Mouse (Mus musculus) lung, postnatal 0 days (tissue): ENCODE measurements around the gene Olfr270. TPM values are rescaled to one million over a fixed set of nuclear protein-coding genes. Genes with fewer than 3 reads are reported as not detected.

Source experiments
- ATAC-seq: fragments of 200-750 bp; cut with Nextera tagmentation; 2 replicates; pipeline ENCODE4 v1.8.0; 2017; ENCODE audit warnings: moderate library complexity
- DNase-seq: peaks from one replicate; pipeline ENCODE4 v3.0.0-alpha.2; 2016; ENCODE audit warnings: low spot score
- H3K27ac ChIP-seq: fragments of 300-500 bp; sonication (generic); 2 replicates; pipeline ENCODE4 v1.5.1; 2014; ENCODE audit warnings: antibody characterized with exemption, mild to moderate bottlenecking, low read length, mixed read lengths
- H3K27me3 ChIP-seq: fragments of 300-500 bp; sonication (generic); replicated peaks from 2 replicates; pipeline ENCODE4 v1.6.1; 2014; ENCODE audit warnings: low read length, mixed read lengths; ENCODE audit not compliant: insufficient read depth
- H3K36me3 ChIP-seq: fragments of 300-500 bp; sonication (generic); 2 replicates; pipeline ENCODE4 v1.6.1; 2014; ENCODE audit warnings: low read length, mixed read lengths; ENCODE audit not compliant: insufficient read depth
- H3K4me1 ChIP-seq: fragments of 300-500 bp; sonication (generic); 2 replicates; pipeline ENCODE4 v1.6.1; 2014; ENCODE audit warnings: antibody characterized with exemption, low read depth, low read length, mixed read lengths; ENCODE audit not compliant: insufficient read depth
- H3K4me2 ChIP-seq: fragments of 300-500 bp; sonication (generic); replicated peaks from 2 replicates; pipeline ENCODE4 v1.6.1; 2014; ENCODE audit warnings: low read depth, mild to moderate bottlenecking, low read length, moderate library complexity, mixed read lengths
- H3K4me3 ChIP-seq: fragments of 300-500 bp; sonication (generic); 2 replicates; pipeline ENCODE4 v1.5.1; 2014; ENCODE audit warnings: low read depth, low read length
- H3K9ac ChIP-seq: fragments of 300-500 bp; sonication (generic); replicated peaks from 2 replicates; pipeline ENCODE4 v1.6.1; 2014; ENCODE audit warnings: low read depth, mild to moderate bottlenecking
- H3K9me3 ChIP-seq: fragments of 300-500 bp; sonication (generic); 2 replicates; pipeline ENCODE4 v1.6.1; 2016; ENCODE audit warnings: low read length, mixed read lengths
- CTCF ChIP-seq: IDR thresholded peaks from 2 replicates; pipeline ENCODE4 v1.5.1; 2016; ENCODE audit warnings: antibody characterized with exemption, mild to moderate bottlenecking
- EP300 ChIP-seq: IDR thresholded peaks from 2 replicates; pipeline ENCODE4 v1.6.1; 2016; ENCODE audit warnings: antibody characterized with exemption, mild to moderate bottlenecking, control low read depth
- WGBS: fragments of 180-500 bp; shearing (Covaris S2); extraction: QIAGEN DNeasy Blood & Tissue Kit; methylation state at CpG from one replicate; pipeline ENCODE4 v1.1.7; 2014; 5-methylcytosine and 5-hydroxymethylcytosine counted together
- polyA plus RNA-seq: library from polyadenylated mRNA; unstranded; fragments of >200 nt; fragmentation: Nextera tagmentation; extraction: Ambion mirVana; gene quantifications from 2 replicates; pipeline ENCODE4 v1.2.1, GENCODE M21; 2015

Gene Olfr270
- polyA plus RNA-seq, result not detected in 2 replicates

DNA sequence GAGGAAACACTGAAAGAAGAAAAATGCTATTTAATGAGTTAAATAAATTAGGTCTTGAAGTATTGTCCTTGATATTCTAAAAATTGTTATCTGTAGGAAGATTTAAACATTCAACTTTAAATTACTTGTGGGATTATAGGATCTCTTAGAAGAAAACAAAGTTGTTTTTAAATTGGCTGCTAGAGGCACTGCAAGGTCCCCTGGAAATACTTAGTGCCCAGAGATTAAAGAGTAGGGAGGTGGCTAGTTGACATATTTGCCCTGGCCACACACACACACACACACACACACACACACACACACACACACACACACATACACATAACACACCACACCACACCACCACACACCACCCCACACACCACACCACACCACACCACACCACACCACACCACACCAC, at the start of gene Olfr270:
Gene Olfr270 (plus strand): TSS at position 301 of the 400 bp plus-strand sequence.
- Histone ChIP-seq H3K4me3 (no peak within 1 kb of the TSS), H3K9me3 (no peaks in the 10 kb centered on the region), H3K9ac (no peak within 1 kb of the TSS), H3K36me3 (no peaks in the 10 kb centered on the region), H3K4me2 (no peak within 1 kb of the TSS), H3K27ac (no peak within 1 kb of the TSS), H3K4me1 (no peaks in the 10 kb centered on the region), H3K27me3 (0 out of 2 replicates have a peak, but pooled peaks cover 4% of the 10 kb centered on the region)
- no peak for ATAC-seq
- no peak for DNase-seq
- TF ChIP-seq EP300, result no peak

DNA sequence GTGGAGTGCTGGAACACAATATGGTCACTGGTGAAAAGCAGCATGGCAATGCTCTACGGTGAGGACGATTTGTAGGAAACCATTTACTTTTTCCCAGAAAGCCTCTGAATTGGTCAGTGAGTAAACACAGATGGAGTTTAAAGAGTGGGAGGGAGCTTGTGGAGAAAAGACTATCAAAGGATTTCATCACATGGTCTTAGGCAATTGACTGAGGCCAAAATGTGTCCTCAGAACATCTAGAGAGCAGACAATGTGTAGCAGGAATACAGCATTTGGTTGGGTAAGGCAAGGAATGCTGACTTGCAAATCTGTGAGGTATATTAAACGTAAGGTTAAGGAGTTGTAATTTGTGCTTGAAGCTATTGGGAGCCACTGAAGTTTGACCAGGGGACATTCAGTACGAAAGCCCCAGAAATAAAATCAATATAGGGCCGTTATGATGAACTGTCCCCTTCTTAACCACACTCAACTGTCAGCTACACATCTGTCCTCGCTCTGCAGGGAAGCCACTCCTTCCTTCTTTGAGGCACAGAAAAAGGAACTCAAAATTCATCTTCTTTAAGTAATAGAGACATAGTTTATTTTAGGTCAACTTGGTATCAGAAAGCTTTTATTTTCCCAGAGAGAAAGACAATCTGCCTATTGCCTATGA, 47.6 kb upstream of the Olfr270 start:
- DNase-seq (peak; percentile 17), ATAC-seq (no peak)
- WGBS, result 67% methylated on average over 6 of the region's 6 CpGs
- Histone ChIP-seq H3K9me3 (no peaks in the 10 kb centered on the region), H3K4me1 (no peaks in the 10 kb centered on the region), H3K4me3 (no peak overlapping the region), H3K27ac (no peak overlapping the region), H3K27me3 (no peaks in the 10 kb centered on the region), H3K36me3 (no peaks in the 10 kb centered on the region), H3K4me2 (no peak overlapping the region), H3K9ac (no peak overlapping the region)
- TF ChIP-seq CTCF (no peak), EP300 (no peak)

GRCm38 (mm10) chr4:52917311-52917688, 47.0 kb upstream of the Olfr270 start:
- Histone ChIP-seq H3K27ac (no peak overlapping the region), H3K9me3 (no peaks in the 10 kb centered on the region), H3K27me3 (no peaks in the 10 kb centered on the region), H3K36me3 (no peaks in the 10 kb centered on the region), H3K4me2 (no peak overlapping the region), H3K4me1 (no peaks in the 10 kb centered on the region), H3K4me3 (no peak overlapping the region), H3K9ac (no peak overlapping the region)
- TF ChIP-seq EP300, result no peak
- TF ChIP-seq CTCF, result no peak
- ATAC-seq (no peak), DNase-seq (no peak)
- WGBS, result 85% methylated on average over 2 of the region's 2 CpGs

GRCm38 (mm10) chr4:52919078-52919477, 45.3 kb upstream of the Olfr270 start, which contains the start of gene Olfr272:
TSS of gene Olfr272 (minus strand) at chr4:52919178.
- H3K36me3 ChIP-seq, result no peaks in the 10 kb centered on the region
- 79% methylated on average over 2 of the region's 2 CpGs for WGBS
- DNase-seq, result no peak

GRCm38 (mm10) chr4:52930480-52930879, 33.9 kb upstream of the Olfr270 start:
- Histone ChIP-seq H3K9me3 (no peaks in the 10 kb centered on the region), H3K9ac (no peak overlapping the region), H3K27ac (no peak overlapping the region), H3K4me2 (no peak overlapping the region), H3K36me3 (no peaks in the 10 kb centered on the region), H3K4me1 (no peaks in the 10 kb centered on the region), H3K4me3 (no peak overlapping the region), H3K27me3 (no peaks in the 10 kb centered on the region)
- TF ChIP-seq EP300 (no peak), CTCF (no peak)
- 81% methylated on average over 4 of the region's 4 CpGs for WGBS
- no peak for ATAC-seq
- DNase-seq, result no peak

More at GRCm38 (mm10) chr4:52919078-52919477, 45.3 kb upstream of the Olfr270 start, which contains the start of gene Olfr272:
- ATAC-seq, result no peak
- H3K27ac ChIP-seq, result no peak within 1 kb of the TSS
- H3K4me1 ChIP-seq, result no peaks in the 10 kb centered on the region
- H3K4me3 ChIP-seq, result no peak within 1 kb of the TSS
- TF ChIP-seq EP300, result no peak
- no peak for TF ChIP-seq CTCF
- no peaks in the 10 kb centered on the region for H3K9me3 ChIP-seq
- no peak within 1 kb of the TSS for H3K9ac ChIP-seq
- no peak within 1 kb of the TSS for H3K4me2 ChIP-seq
- no peaks in the 10 kb centered on the region for H3K27me3 ChIP-seq

- H3K9ac ChIP-seq, result no peak overlapping the region
- H3K27ac ChIP-seq, result no peak overlapping the region
- ATAC-seq, result no peak
- TF ChIP-seq CTCF (no peak), EP300 (no peak)
- no peak for DNase-seq
- H3K9me3 ChIP-seq, result no peaks in the 10 kb centered on the region
- no peaks in the 10 kb centered on the region for H3K4me1 ChIP-seq
- H3K36me3 ChIP-seq, result no peaks in the 10 kb centered on the region
- H3K4me3 ChIP-seq, result no peak overlapping the region
- H3K27me3 ChIP-seq, result no peaks in the 10 kb centered on the region
- H3K4me2 ChIP-seq, result no peak overlapping the region
Measured at GRCm38 (mm10) chr4:52946665-52947064, 17.7 kb upstream of the Olfr270 start.

DNA sequence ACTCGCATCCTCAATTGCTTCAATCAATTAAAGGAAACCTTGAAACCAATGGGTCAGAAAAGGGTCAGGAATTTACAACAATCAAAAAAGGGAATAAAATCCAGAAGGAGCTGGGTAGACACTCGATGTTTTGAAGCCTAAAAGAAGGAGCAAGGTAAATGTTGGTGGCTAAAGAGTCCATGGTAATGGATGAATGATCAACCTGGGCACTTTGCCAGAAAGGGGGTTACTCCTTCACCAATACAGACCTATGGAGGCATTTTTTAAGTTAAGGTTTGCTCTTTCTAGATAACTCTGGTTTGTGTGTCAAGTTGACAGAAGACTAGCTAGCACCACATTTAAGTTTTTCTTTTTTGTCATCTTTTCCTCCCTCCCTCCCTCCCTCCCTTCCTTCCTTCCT, 15.3 kb upstream of the Olfr270 start:
- DNase-seq, result no peak
- Histone ChIP-seq H3K4me2 (no peak overlapping the region), H3K9ac (no peak overlapping the region), H3K27ac (no peak overlapping the region), H3K36me3 (no peaks in the 10 kb centered on the region), H3K4me3 (no peak overlapping the region), H3K4me1 (no peaks in the 10 kb centered on the region), H3K27me3 (no peaks in the 10 kb centered on the region), H3K9me3 (no peaks in the 10 kb centered on the region)
- 73% methylated on average over 2 of the region's 2 CpGs for WGBS
- TF ChIP-seq CTCF, result no peak
- no peak for ATAC-seq
